Mouse (Mus musculus) heart, embryonic 14.5 days (tissue): ENCODE measurements at regions not wholly inside any gene's neighbourhood (a gene's known extent, or its start where the extent isn't known, plus 50 kb on each side); places are given as distances from the start of the nearest gene placed in this dataset.
"Not testable (repeated sequence)": the region's sequence is repeated elsewhere in the genome, so short reads cannot be mapped to it uniquely, and the experiment has no call there.

Experiments
- ATAC-seq: fragments of 200-750 bp; cut with Nextera tagmentation; 2 replicates; pipeline ENCODE4 v1.8.0; 2017; ENCODE audit warnings: low read depth, moderate TSS enrichment; ENCODE audit not compliant: insufficient number of reproducible peaks, insufficient read depth, low FRiP score
- H3K27ac ChIP-seq, 2 experiments: fragments of 200-500 bp in 1 of 2; fragments of 300-500 bp in 1 of 2; sonication (generic) in 1 of 2; replicated peaks in 1 of 2; 2 replicates each; pipeline ENCODE4 v1.5.1; 2012 to 2014; ENCODE audit warnings: low read depth in 2 of 2, low read length in 2 of 2, control low read depth in 1 of 2, mild to moderate bottlenecking in 1 of 2, mixed read lengths in 1 of 2; ENCODE audit not compliant: control insufficient read depth in 1 of 2, insufficient read depth in 1 of 2
- H3K27me3 ChIP-seq: fragments of 300-500 bp; sonication (generic); 2 replicates; pipeline ENCODE4 v1.6.1; 2014; ENCODE audit warnings: mild to moderate bottlenecking, low read length, control low read depth; ENCODE audit not compliant: control insufficient read depth, insufficient read depth
- H3K36me3 ChIP-seq: fragments of 300-500 bp; sonication (generic); 2 replicates; pipeline ENCODE4 v1.6.1; 2014; ENCODE audit warnings: mild to moderate bottlenecking, control low read depth, low read length, mixed read lengths; ENCODE audit not compliant: control insufficient read depth, insufficient read depth
- H3K4me1 ChIP-seq, 2 experiments: fragments of 200-500 bp in 1 of 2; fragments of 300-500 bp in 1 of 2; sonication (generic) in 1 of 2; 2 replicates each; pipeline ENCODE4 v1.6.1; 2012 to 2014; ENCODE audit warnings: low read length in 2 of 2, control low read depth in 1 of 2, mixed read lengths in 1 of 2; ENCODE audit not compliant: control insufficient read depth in 2 of 2, insufficient read depth in 2 of 2
- H3K4me2 ChIP-seq: fragments of 300-500 bp; sonication (generic); 2 replicates; pipeline ENCODE4 v1.6.1; 2014; ENCODE audit warnings: mild to moderate bottlenecking, low read length
- H3K4me3 ChIP-seq, 2 experiments: fragments of 200-500 bp in 1 of 2; fragments of 300-500 bp in 1 of 2; sonication (generic) in 1 of 2; 2 replicates each; pipeline ENCODE4 v1.5.1; 2012 to 2014; ENCODE audit warnings: low read length in 2 of 2, mild to moderate bottlenecking in 2 of 2, control low read depth in 1 of 2, low read depth in 1 of 2, moderate library complexity in 1 of 2; ENCODE audit not compliant: control insufficient read depth in 1 of 2, insufficient read depth in 1 of 2
- H3K9ac ChIP-seq: fragments of 300-500 bp; sonication (generic); 2 replicates; pipeline ENCODE4 v1.6.1; 2014; ENCODE audit warnings: mild to moderate bottlenecking, low read length
- H3K9me3 ChIP-seq: fragments of 300-500 bp; sonication (generic); 2 replicates; pipeline ENCODE4 v1.6.1; 2016; ENCODE audit warnings: low read length, control low read depth; ENCODE audit not compliant: control insufficient read depth
- WGBS: fragments of 180-500 bp; shearing (Covaris S2); extraction: QIAGEN DNeasy Blood & Tissue Kit; methylation state at CpG from one replicate; pipeline ENCODE4 v1.1.7; 2014; 5-methylcytosine and 5-hydroxymethylcytosine counted together

DNA sequence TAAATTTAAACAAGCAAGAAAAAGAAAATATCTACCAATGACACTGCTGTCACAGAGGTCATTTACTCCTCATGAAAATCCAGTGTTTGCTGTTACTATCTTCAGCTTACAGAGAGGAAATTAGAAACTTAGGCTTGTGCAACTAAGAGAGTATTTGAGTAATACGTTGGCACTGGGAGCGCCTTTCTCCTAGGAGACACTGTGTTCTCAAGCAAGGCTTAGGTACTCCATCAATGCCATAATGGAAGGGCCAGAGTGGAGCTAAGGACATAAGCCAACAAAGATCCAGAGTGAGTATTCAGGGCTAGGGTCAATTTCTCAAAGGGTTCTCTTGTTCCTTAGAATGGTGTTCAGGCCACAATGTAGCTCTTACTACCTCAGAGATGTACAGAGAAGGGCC is 294.4 kb upstream of the Klf6 start:
- H3K4me1 ChIP-seq = no peaks in the 10 kb centered on the region
- no peaks in the 10 kb centered on the region for H3K36me3 ChIP-seq
- 83% methylated on average over 2 of the region's 2 CpGs for WGBS
- no peak overlapping the region for H3K9ac ChIP-seq
- no peak for ATAC-seq
- H3K4me2 ChIP-seq = no peak overlapping the region
- H3K9me3 ChIP-seq = no peaks in the 10 kb centered on the region
- no peak overlapping the region for H3K27ac ChIP-seq
- no peak overlapping the region for H3K4me3 ChIP-seq
- no peaks in the 10 kb centered on the region for H3K27me3 ChIP-seq

DNA sequence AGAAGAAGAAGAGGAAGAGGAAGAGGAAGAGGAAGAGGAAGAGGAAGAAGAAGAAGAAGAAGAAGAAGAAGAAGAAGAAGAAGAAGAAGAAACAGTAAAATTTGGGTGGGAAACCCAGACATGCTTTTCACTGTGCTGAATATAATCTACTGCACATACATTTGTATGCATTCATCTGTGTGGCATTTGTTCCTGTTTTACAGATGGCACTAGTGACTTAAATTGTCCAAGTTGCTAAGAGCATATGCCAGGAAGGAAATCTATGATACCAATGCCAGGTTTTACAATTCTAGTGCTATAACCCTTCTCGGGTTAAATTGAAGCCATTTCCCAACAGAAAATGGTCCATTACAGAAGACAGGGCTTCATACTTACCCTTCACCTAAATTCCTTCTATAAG is 291.7 kb upstream of the Klf6 start:
- Histone ChIP-seq H3K27me3 (no peaks in the 10 kb centered on the region), H3K36me3 (no peaks in the 10 kb centered on the region), H3K4me3 (no peak overlapping the region), H3K4me1 (no peaks in the 10 kb centered on the region), H3K9me3 (no peaks in the 10 kb centered on the region), H3K9ac (no peak overlapping the region), H3K27ac (no peak overlapping the region), H3K4me2 (no peak overlapping the region)
- no peak for ATAC-seq
- WGBS = 80% methylated on average over 1 of the region's 1 CpGs

DNA sequence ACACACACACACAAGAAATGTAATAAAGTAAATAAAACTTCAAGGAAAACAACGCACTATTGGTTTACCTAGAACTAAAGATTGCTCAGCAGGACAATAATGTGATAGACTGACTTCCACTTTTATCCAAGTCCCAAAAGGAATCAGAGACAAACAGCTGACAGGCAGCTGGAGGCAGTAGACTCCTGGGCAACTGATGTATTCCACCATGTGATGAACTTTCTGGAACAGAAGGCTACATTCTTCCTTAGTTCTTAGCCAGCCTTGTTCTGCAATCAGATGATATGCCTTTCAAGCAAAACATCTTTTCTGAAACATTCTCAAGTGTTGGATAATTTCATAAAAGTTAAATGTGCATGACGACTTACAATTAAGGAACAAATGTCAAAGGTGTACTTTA is 290.9 kb upstream of the Klf6 start:
- Histone ChIP-seq H3K4me3 (no peak overlapping the region), H3K9me3 (no peaks in the 10 kb centered on the region), H3K4me2 (no peak overlapping the region), H3K27me3 (no peaks in the 10 kb centered on the region), H3K36me3 (no peaks in the 10 kb centered on the region), H3K4me1 (no peaks in the 10 kb centered on the region), H3K27ac (no peak overlapping the region), H3K9ac (no peak overlapping the region)
- no peak for ATAC-seq
- WGBS = 96% methylated on average over 2 of the region's 2 CpGs

DNA sequence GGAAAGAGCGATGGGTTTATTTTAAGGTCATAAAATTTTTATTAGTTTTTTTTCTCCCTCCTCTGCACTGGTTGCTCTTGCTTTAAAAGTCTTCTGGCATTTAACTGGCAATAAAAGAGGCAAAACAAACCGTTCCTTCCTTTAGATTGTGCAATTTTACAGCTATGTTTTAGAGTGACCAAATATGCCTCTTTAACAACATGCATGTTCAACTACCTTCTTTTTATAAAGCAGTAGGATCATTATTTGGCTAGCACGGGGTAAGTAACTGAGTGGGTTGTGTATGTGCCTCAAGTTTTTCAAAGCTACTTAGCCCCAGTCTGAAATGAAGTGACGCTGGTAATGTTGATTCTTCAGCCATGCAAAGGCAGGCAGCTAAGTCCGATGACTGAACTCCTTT is 284.7 kb upstream of the Klf6 start:
- no peak overlapping the region for H3K4me2 ChIP-seq
- ATAC-seq = no peak
- H3K4me3 ChIP-seq = no peak overlapping the region
- WGBS = 81% methylated on average over 5 of the region's 5 CpGs
- no peaks in the 10 kb centered on the region for H3K36me3 ChIP-seq
- no peaks in the 10 kb centered on the region for H3K27me3 ChIP-seq
- no peak overlapping the region for H3K27ac ChIP-seq
- no peaks in the 10 kb centered on the region for H3K4me1 ChIP-seq
- no peak overlapping the region for H3K9ac ChIP-seq
- H3K9me3 ChIP-seq = no peaks in the 10 kb centered on the region

DNA sequence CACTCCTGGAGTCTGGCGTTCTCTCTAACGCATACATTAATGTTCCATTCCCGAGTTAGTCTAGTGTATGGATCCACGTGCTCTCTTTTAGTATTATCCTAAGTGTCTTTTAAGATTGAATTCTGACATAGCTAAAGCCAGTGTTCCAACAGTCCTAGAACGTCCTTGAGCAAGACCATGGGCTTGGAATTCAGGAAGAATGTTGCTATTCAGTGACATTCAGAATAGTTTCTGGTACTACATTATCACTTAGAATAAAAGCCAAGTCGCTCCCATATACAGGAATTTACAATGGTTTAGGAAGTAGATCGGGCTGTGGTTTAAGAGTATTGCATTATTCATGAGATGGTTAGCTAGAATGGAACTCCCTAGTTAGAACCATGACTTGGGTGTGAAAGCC is 277.6 kb upstream of the Klf6 start:
- not testable (repeated sequence) for H3K4me3 ChIP-seq, H3K9ac ChIP-seq, H3K27me3 ChIP-seq, H3K36me3 ChIP-seq, H3K27ac ChIP-seq, H3K9me3 ChIP-seq, ATAC-seq, H3K4me2 ChIP-seq, H3K4me1 ChIP-seq
- WGBS = 84% methylated on average over 7 of the region's 7 CpGs

DNA sequence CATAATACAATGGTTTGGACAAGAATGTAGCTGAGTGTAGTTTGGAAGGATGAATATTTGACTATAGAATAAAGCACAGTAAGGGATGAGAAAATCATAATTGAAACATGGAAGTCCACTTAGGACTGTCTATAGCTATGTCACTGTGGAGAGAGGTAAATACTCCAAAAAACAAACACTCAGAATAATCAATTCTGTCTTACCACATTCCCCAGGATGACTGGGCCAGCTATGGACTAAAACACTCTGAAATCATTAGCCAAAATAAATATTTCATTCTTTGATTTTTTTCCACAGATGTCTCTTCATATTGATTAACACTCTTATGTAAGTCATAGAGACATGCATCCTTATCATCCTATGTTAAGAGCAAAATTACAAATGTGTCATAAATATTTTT is 274.1 kb upstream of the Klf6 start:
- Histone ChIP-seq H3K27ac (no peak overlapping the region), H3K36me3 (no peaks in the 10 kb centered on the region), H3K27me3 (no peaks in the 10 kb centered on the region), H3K4me3 (no peak overlapping the region), H3K9me3 (no peaks in the 10 kb centered on the region), H3K4me2 (no peak overlapping the region), H3K9ac (no peak overlapping the region), H3K4me1 (peaks cover 0 to 8% of the 10 kb centered on the region in 2 experiments; a peak in 2 of 4 replicates)
- no peak for ATAC-seq

DNA sequence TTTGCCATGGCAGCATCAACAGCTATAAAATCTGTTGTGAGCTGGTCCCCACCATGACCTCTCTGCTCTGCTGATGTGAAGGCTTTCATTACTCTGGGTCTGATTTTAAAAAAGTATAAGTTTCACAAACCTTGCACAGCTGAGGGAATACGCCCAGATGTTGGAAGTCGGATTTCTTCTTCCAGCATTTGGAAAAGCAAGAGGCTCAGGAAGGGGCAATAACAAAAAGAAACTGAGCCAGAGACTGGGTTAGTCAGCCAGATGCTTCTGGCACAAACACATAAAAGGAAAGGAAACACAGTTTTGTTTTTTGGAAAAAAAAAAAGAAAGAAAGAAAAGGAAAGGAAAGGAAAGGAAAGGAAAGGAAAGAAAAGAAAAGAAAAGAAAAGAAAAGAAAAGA is 270.0 kb upstream of the Klf6 start:
- Histone ChIP-seq H3K4me1 (peaks cover 0 to 16% of the 10 kb centered on the region in 2 experiments; a peak in 3 of 4 replicates), H3K27ac (no peak overlapping the region), H3K9ac (no peak overlapping the region), H3K4me2 (no peak overlapping the region), H3K4me3 (no peak overlapping the region), H3K27me3 (no peaks in the 10 kb centered on the region), H3K9me3 (no peaks in the 10 kb centered on the region), H3K36me3 (no peaks in the 10 kb centered on the region)
- no peak for ATAC-seq
- 78% methylated on average over 2 of the region's 2 CpGs for WGBS

DNA sequence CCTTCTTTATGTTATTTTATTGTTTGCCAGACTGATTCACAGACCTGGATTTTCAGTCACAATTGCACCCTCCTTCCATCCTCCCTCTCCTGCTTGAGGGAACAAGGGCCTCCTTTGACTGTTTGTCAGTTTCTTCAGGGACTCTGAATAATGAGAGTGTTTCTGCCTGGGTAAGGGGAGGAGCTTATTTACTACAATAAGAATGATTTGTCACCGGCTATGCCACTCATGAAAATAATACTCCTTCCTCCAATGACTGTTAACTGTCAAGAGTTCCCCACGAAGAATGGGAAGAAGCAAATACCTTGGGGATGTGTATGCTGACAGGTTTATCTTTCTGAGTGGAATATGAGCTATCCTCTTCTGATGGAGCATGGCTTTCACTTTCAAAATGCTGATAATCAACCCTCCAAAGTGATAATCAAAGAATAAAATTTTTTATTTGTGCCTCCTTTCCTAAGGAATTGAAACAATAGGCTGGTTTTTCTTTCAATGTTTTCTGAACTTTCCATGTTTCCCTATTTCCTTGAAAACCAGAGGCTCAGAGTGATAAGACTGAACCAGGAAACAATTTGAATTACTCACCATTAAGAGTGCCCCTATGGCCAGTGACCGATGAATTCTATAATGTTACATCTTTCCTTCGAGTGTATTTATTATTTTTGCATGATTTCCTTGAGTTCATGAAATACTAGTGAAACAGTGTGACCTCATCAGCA is 269.3 kb upstream of the Klf6 start:
- Histone ChIP-seq H3K36me3 (no peaks in the 10 kb centered on the region), H3K9ac (no peak overlapping the region), H3K4me3 (no peak overlapping the region), H3K4me1 (peaks cover 0 to 16% of the 10 kb centered on the region in 2 experiments; a peak in 3 of 4 replicates), H3K27ac (peak overlapping the region in 1 of 2 experiments; percentile 75; a peak in 3 of 4 replicates), H3K4me2 (peak overlapping the region; percentile 36), H3K27me3 (no peaks in the 10 kb centered on the region), H3K9me3 (no peaks in the 10 kb centered on the region)
- ATAC-seq = no peak; the same call in 1 of the 2 replicates
- WGBS = 41% methylated on average over 4 of the region's 4 CpGs
